Mouse (Mus musculus) right cerebral cortex, postnatal 36 days (tissue): ENCODE results near the gene Arhgef12.
"Not testable (repeated sequence)": the region's sequence is repeated elsewhere in the genome, so short reads cannot be mapped to it uniquely, and the experiment has no call there.

Source experiments
- DNase-seq, 2 experiments: peaks; one replicate each; pipeline ENCODE4 v3.0.0; 2022; ENCODE audit warnings: low spot score in 2 of 2, mixed read lengths in 1 of 2

Gene Arhgef12

DNA sequence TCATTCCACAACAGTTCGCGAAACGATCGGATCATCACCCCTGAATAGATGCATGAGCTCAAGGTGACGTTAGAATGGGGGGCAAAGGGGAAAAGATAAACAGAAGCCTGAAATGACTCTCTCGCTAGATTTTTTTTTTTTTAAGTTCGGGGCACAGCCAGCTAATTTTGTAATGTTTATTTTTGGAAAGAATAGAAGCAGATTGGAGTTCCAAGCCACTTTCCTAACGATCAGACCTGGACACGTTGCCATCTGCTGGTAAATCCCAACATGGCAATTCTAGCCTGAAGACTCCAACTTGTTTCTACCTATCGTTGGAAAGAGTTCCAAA is at the start of gene Arhgef12:
TSS of gene Arhgef12 (minus strand) at position 53 of the 331 bp plus-strand sequence.
- no peak for DNase-seq

DNA sequence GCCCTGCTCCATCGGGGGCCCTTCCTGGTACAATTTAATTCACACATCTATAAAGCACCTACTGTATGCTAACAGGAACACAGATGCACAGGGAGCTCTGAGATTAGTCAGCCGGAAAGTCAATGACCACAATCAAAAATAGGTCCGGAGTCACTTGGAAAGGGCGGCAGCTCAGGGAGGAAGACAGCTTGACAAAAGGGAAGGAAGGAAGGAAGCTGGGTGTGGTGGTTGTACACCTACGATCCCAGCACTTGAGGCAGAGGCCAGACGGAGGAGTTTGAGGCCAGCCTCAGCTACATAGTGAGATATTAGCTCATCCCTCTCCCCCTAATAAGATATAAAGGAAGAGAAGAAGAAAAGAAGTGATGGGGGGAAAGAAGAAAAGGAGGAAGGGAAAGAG is 48.9 kb upstream of the Arhgef12 start:
- no peak for DNase-seq

DNA sequence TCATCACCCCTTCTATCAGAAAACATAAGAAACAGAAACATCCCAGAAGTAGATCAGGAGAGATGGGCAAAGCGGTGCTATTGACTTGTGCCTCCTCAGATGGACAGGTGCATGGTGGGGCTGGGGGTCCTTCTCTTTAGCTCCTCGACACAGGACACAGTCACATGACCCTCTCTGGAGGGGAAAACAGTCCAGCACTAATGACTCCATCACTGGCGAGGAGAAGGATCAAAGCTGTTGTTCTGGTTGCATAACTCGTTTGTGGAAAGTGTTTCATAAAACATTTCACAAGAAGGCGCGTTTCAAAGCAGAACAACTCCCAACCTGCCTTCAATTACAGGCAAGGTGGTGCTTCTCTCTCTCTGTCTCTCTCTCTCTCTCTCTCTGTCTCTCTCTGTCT is 44.7 kb upstream of the Arhgef12 start:
- no peak for DNase-seq

DNA sequence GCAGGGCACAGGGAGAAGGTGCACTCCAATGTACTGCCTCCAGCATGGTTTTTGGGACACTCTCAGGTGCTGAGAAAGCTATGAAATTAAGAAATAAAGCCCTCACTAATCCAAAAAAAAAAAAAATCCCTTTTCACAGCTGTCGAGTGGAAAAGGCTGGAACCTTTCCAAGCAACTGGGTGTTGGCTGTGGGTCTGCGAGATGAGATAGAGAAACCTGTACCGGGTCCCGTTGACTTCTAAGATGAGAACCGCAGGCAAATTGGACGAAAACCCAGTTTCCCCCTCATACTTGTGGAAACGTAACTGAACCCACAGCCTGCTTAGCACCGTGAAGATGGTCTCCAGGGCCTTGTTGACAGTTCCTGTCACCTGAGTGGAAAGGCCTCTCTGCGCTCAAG is 43.9 kb upstream of the Arhgef12 start:
- no peak for DNase-seq

DNA sequence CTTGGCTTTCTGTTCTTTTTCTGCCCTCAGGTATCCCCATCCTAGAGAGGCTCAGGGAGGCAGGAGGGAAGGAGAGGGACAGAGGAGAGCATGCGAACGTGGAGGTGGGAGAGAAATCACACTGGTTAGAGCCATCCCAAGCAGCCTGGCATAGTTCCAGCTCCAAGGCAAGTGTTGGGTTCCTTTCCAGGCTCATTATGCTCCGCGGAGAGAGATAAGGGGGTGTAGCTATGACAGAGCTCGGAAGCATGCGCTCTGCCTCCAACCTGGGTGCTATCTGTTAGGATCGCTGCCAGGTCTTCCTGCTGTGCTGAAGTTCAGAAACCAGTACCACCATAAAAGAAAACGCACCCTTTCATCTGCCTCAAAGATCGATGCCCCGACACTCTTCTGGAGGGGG is 43.0 kb upstream of the Arhgef12 start:
- peak; percentile 54 to 62 for DNase-seq

DNA sequence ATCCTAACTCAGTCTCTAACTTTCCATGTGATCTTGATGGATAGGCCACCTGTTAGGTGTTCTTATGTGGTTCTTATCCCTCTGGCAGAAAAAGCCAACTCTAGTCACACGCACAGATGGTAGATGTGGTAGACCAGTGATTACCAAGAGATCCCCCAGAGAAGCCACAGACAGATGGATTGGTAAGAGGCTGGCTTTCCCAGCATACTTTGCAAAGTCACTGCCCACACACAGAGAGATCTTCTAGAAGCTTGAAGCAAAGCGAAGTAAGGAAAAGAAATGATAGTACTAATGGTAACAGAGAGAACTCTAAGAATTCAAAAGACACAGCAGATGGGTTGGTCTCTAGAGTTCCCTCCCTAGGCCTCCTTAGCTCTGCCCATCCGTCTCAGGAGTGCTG is 42.5 kb upstream of the Arhgef12 start:
- peak in 1 of 2 experiments; percentile 40 for DNase-seq

DNA sequence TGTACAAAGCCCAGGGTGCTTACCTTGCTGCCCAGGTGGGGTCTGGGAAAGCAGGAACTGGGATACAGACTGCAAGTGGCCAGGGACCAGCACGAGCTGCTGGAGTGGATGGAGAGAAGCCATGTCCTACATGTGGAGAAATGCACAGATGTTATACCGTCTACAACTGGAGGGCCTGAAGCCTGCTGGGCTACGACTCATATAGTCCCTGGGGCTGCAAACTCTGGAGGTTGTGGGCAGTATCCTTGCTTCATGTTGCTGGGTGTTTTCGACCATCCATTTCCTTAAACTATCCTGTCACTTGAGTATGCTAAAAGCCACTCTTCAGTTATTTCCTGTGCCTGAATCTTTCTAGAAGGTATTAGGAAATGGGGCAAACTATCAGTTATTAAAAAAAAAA is 38.2 kb upstream of the Arhgef12 start:
- DNase-seq, result no peak

DNA sequence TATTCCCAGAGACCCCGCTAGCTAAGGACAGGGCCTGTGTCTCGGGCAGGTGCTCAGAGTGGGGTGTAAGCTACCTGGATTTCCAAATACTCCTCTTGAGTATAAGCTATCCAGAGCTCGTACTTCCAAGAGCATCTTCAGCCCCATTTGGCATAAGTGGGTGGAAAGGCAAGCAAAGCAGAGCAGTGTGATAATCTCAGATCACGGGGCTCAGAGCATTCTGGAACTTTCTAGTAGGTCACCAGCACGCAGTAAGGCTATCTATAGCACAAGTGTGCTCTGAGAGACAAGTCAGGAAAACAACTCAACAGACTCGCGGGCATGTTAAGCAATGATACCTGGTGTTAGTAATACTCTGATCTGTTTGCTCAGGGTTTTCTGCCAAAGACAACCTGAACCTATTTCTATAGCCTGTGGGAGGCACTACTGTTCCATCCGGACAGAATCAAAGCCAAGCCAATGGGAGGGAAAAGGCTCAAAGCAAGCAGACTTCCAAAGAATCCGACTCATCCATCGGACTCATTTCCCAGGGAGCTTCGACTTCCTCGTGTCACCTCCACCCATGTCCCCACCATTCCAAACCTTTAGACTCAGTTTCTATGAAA is 37.3 kb upstream of the Arhgef12 start:
- no peak for DNase-seq

DNA sequence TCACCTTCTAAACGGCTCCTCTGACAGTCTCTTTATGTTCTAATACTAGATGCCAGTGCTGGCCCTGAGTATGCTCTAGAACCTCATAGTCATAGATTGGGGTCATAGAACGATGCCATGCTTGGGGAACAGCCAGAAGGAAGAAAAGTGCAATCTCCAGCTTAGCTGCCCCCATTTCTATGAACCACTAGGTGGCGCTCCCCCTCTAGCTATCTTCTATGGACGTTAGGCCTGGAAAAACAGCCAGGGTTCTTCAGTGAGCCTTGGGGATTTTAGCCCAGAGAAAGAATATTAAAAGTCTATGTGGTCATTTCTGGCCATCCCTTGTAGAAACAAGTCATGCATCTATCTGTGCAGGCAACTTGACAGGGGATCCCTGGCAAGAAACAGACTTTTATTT is 34.8 kb upstream of the Arhgef12 start:
- DNase-seq, result peak in 1 of 2 experiments; percentile 31

DNA sequence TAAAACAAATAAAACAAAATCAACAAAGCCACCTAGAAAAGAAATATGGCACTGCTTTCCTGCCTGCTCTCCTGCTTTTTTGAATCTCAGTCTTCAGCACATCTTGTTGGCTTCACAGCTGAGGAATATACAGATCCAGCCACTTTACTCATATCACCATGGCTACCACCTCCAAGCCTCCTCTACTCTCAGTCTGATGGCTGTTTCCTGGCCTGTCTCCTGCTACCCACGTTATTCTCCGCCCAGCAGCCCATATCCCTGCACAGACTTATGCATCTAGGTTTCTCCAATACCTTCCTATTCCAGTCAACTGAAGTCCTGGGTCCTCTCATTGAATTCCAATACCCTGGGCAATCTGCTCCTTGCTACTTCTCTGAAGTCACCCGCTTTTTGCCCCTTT is 26.5 kb upstream of the Arhgef12 start:
- peak; percentile 80 to 82 for DNase-seq

DNA sequence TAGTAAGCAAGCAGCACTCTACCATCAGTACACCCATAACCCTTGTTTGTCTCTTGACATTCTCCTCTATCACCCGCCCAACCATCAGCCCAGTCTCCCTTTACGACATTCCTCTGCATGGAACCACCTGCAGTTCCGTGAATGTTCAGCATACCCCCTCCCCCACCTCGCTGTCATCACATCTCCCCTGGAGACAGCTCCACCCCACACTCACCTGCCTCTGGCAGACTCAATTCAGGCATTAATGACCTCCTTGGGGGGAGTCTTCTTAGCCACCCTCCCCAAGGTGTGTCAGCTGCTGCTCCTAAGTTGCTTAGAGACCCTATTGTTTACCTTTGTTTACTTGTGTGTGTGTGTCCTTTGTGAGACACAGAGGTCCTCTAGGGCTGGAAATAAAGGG is 25.3 kb upstream of the Arhgef12 start:
- no peak for DNase-seq

DNA sequence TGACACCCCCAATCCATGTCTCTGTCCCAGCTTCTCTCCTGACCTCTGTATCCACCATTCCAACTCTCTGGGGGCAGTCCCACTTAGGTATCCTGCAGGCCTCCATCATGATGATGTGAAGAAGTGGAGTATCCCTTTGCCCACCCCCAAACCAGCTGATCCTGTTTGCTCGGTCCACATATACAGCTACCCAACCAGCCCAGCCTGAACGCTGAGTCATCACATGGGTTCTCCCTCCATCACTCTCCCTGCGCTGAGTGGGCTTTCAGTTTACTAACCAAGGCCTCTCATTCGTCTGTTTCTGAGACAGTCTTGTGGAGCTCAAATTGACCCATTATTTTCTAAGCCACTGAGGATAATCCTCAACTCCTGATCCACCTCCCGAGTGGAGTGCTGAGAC is 24.9 kb upstream of the Arhgef12 start:
- no peak for DNase-seq

DNA sequence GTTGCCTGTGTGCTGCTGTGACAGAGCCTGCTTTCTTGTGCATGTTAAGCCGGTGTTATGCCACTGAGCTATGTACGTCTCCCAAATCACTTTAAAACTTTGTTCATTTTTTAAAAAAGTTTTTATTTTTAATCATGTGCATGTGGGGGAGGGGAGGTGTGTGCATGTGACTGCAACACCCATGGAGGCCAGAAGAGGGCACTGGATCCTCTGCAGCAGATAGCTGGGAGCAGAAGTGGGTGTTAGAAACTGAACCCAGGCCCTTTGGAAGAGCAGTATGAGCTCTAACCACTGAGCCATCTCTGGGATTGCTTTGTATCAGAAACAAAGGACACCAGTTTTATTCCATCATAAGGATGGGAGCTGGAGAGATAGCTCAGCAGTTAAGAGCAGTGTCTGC is 23.6 kb upstream of the Arhgef12 start:
- DNase-seq, result no peak

DNA sequence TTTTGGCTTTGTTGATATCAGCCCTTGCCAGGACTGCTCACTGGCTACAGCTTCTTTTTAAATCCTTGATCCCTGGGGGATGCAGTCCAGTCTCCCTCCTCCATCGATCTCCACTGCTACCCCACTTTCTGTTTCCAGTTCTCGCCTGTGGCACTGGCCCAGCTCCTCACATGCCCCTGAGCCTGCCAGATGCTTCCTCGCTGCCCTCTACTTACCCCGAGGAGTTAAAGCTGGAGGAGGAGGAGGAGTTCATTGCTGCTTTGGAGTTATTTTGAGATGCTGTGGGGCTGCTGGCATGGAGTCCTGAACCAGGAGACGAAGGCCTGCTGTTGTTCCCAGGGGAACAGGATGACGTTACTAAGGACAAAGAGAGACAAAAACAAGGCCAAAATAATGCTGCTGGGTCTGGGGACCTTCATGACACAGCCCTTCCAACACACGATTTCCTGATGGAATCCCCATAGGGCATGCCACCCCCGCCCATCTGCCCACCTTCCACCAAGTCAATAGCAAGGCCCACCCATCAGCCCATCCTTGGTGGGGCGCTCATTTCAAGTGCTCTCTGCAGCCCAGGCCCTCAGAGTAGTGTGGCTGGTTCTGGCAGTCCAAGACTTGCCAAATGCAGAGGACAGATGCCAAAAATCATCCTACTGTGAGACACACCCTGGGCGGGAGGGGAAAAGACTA is 20.2 kb upstream of the Arhgef12 start:
- no peak for DNase-seq

DNA sequence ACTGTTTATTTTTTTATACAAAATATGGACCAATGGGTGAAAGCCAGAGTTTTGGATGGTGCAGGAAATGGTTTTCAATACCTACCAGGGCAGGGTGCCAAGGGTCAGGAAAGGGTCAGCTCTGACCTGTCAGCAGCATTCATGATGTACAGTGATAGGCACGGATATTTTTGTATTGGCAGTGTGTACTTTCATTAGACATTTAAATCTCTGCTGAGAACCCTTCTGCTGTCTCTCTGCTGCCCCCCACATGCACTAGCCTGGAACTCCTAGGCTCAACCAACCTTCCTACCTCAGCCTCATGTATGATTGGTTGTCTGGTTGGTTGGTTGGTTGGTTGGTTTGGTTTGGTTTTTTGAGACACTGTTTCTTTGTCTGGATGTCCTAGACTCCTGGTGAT is 15.3 kb upstream of the Arhgef12 start:
- DNase-seq, result no peak

DNA sequence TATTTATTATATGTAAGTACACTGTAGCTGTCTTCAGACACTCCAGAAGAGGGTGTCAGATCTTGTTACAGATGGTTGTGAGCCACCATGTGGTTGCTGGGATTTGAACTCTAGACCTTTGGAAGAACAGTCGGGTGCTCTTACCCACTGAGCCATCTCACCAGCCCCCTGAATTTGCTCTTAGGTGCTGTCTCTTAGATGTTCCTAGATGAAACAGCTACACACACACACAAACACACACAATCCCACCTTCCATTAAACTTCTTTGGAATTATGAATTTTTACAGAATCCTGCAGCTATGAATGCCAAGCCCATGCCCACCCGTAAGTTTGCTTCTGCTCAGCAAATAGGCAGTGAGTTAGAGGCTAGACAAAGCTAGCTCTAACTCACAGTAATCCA is 14.9 kb upstream of the Arhgef12 start:
- not testable (repeated sequence) for DNase-seq

DNA sequence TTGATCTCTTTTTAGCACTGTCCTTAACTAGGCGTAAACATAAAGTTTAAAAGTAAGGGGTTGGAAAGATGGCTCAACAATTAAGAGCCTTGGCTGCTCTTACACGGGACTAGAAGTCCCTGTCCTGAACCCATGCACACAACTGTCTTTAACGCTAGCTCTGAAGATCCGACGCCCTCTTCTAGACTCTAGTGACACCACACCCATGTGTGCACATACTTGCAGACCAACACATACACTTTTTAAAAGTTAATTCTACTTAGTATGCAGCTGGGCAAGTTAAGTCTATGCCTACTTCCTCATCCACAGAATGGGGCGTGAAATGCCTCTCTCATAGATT is 9.9 kb upstream of the Arhgef12 start:
- DNase-seq, result no peak

DNA sequence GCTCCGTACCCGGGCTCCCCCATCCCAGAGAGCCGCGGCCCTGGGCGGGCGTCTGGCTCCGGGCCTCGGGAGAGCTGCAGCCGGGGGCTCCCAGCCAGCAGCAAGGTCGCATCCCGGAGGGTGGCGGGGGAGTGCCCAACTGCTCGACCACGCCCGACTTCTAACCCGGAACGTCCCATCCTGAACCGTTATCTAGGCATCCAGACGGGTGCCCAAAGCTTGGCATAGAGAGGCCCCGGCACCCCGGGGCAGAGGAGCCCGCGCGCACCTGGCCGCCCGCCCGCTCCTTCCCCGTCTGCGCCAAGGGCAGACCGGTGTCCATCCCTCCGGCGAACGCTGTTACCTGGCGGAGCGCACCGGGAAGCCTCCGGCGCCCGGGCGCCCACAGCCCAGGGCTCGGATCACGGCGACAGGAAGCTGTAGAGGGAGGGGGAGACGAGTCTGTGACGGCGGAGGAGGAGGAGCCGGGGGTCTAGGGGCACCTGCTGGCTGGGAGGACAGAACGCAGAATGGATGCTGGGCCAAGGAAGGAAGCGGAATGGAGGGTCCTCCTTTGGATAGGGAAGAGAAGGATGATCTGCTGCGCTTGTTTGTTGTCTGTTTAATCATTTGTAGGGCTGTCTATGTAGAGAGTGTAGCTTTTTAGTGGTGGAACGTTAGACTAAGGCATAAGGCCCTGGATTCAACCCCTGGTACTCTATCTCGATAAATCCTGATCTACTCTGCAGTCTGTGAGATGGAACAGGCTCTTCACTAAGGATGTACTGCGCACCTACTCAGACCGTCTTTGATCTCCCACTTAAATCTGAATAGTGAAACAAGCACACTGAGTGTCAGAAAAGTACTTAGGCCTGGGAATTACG is 9.3 kb upstream of the Arhgef12 start, which contains the start of gene Tmem136:
TSS of gene Tmem136 (minus strand) at position 437 of the 863 bp plus-strand sequence.
- DNase-seq, result peak; percentile 44 to 54

DNA sequence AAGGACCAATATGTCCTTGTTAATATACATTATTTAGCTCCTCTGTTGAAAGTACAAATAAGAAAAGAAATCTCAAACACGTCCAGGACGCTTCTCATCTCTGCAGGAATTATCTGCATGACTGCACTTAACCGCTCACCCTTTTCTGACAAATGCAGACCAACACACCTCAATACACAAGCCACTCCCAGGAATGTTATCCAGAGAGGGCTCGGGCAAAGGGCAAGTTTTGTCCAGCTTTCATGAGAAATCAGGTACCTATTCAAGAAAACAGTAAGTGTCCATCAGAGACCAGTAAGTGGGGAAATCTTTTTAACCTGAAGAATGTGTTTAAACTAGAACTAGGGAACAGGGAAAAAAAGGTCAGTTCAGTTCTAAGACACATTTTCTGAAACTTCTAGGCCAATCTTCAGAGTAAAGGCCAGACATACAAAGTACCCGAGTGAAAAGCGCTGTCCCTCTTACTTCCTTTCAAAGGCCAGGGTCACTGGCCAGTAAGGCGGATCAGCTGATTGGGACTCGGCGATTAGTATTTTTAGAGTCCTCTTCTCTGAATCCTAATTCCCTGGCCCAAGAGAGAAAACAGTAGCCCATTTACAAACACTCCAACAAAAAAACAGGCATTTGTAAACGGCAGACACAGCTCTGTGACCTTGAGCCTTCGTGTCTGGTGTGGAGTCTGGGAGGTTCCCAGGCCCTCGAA is 8.5 kb upstream of the Arhgef12 start:
- DNase-seq, result no peak

DNA sequence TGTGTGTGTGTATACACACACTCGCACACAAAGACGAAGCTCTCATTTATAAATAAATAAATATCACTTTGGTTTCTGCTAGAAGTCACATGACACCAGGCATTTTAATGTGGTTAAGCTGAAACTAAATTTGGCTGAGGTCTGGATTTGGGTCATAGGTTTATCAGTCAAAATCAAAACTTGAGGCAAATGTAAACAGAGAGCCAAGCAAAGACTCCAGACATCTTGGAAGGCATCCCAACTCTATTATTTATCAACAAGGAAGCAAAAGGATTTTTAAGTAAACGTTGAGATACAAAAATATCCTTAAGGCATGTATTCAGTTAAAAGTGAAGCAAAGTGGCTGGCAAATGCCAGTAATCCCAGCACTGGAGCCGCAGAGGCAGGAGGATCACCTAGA is 7.8 kb upstream of the Arhgef12 start:
- DNase-seq, result no peak

DNA sequence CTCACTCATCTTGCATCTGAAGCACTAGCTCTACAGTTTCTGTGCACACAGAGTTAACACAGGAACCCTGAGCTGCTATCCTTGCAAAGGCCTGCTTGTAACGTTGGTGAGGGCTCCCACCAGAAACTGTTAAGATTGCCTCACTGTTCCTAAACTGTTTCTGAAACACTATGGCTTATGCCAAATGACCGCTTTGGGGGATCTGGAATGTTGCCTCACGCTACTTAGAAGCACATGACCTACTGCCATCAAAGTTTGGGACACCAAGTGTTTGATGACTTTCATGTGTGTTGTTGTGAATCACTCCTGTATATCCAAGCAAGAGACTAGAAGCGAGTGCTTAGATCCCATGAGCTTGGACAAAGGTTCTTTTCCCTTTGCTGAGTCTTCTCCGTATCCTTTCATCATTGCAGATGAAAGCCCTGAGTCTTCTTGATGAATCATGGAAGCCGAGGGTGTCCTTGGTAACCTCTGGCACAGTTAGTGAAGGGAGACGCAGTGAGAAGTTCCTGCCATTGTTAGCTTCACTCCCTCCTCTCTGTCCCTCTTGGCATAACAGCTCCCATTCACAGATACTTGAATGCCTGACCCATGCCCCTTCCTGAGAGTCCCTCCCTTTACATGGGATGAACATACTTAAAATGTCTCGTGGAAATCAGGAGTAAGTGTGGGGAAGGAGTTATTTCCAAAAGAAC is 3.4 kb upstream of the Arhgef12 start:
- DNase-seq, result no peak

DNA sequence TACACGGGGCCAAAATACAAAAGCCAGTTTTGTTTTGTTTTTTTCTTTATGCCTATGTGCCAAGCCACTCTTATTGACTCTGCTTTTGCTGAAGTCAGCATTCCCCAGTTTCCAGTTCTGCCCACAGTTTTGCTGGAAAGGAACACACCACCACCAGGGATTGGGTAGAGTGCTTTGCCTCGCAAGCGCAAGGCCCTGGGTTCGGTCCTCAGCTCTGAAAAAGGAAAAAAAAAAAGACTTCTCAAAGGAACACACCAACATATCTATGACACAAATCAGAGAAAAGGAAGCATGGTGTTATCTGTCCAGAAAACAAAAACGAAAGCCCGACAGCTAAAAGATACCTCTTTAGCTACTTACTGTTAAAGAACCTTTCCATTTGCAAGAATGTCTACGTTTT is 2.1 kb upstream of the Arhgef12 start:
- DNase-seq, result no peak
